ENCODE assay signal across 23 mouse cellular contexts in genomic region chr14:118686861-118687260, GRCm38 (mm10). TPM values are rescaled to one million over a fixed set of nuclear protein-coding genes. Genes with fewer than 3 reads are reported as not detected.
DNase-seq lines count a peak whose midpoint lies in the region; ATAC-seq lines count a peak whose summit lies in the region.
"Had no signal": no experiment of that assay in that cellular context is flagged by ENCODE, and none has a peak within 500 bp of the region (broad histone marks: within the 10 kb centered on the region; RNA-seq: fewer than 3 reads in every experiment).

No protein-coding gene starts in this region.

- no peaks in the 10 kb centered on the region for H3K36me3 ChIP-seq in kidney, embryonic 14.5 days (ENCODE audit: control insufficient read depth, insufficient read depth, low read length)
- no peaks in the 10 kb centered on the region for H3K36me3 ChIP-seq in limb, embryonic 12.5 days
- H3K36me3 ChIP-seq: forebrain, embryonic 15.5 days; heart, embryonic 15.5 days; liver, embryonic 15.5 days had no signal

- DNase-seq in kidney, adult 18-20 months: no peak
- DNase-seq in ES-CJ7 (ENCODE audit: low read depth, low spot score): peak; percentile 81
- peak; percentile 41 for DNase-seq in embryo, embryonic 10.5 days (ENCODE audit: low spot score)
- DNase-seq in c-Kit-positive CD71-positive TER-119-positive erythroid progenitor cells, embryonic 14.5 days (ENCODE audit: low spot score): no peak
- no peak for DNase-seq in urinary bladder, postnatal 10 days (ENCODE audit: low spot score)
- no peak for DNase-seq in frontal cortex, postnatal 10 days (ENCODE audit: low spot score in 2 of 2)
- DNase-seq: adrenal gland, postnatal 10 days; B cell, adult 2 months; cerebellum, adult 2 months; gastrocnemius, adult 2 months; heart, adult 18-20 months; lung, postnatal 10 days; right cerebral cortex, postnatal 4 days; thymus, postnatal 25 days had no signal

- no peak overlapping the region for H3K9ac ChIP-seq in kidney, embryonic 14.5 days (ENCODE audit: low read depth, low read length)
- no peak overlapping the region for H3K9ac ChIP-seq in limb, embryonic 12.5 days (replicated peaks)
- H3K9ac ChIP-seq: forebrain, embryonic 15.5 days; heart, embryonic 15.5 days; liver, embryonic 15.5 days had no signal

- peak overlapping the region; percentile 24 for H3K4me2 ChIP-seq in kidney, embryonic 14.5 days (replicated peaks; ENCODE audit: low read depth, low read length)
- H3K4me2 ChIP-seq in limb, embryonic 12.5 days: peak overlapping the region; percentile 30
- H3K4me2 ChIP-seq: forebrain, embryonic 15.5 days; heart, embryonic 15.5 days; liver, embryonic 15.5 days had no signal

- WGBS in kidney, embryonic 14.5 days: 51% methylated on average over 5 of the region's 5 CpGs
- 64% methylated on average over 5 of the region's 5 CpGs for WGBS in limb, embryonic 12.5 days

- H3K9me3 ChIP-seq in kidney, embryonic 14.5 days (ENCODE audit: control insufficient read depth, low read length): no peaks in the 10 kb centered on the region
- H3K9me3 ChIP-seq in limb, embryonic 12.5 days: no peaks in the 10 kb centered on the region
- H3K9me3 ChIP-seq: forebrain, embryonic 15.5 days; G1E; heart, embryonic 15.5 days; liver, embryonic 15.5 days had no signal

- peaks cover 7% of the 10 kb centered on the region; the same call in 1 of the 2 replicates for H3K4me1 ChIP-seq in kidney, embryonic 14.5 days (ENCODE audit: control insufficient read depth, insufficient read depth, low read length)
- H3K4me1 ChIP-seq in limb, embryonic 12.5 days (replicated peaks): peaks cover 62% of the 10 kb centered on the region
- H3K4me1 ChIP-seq: forebrain, embryonic 15.5 days had no signal

- H3K4me3 ChIP-seq in kidney, embryonic 14.5 days (ENCODE audit: low read length): 0 out of 2 replicates have a peak overlapping the region, but pooled peaks have one; percentile 4
- no peak overlapping the region for H3K4me3 ChIP-seq in limb, embryonic 12.5 days (replicated peaks)
- H3K4me3 ChIP-seq: forebrain, embryonic 15.5 days; gastrocnemius, adult 2 months; heart, embryonic 15.5 days; liver, embryonic 15.5 days; megakaryocyte, embryonic 14.5 days had no signal

- H3K27me3 ChIP-seq in kidney, embryonic 14.5 days (ENCODE audit: control insufficient read depth, insufficient read depth, low read length): no peaks in the 10 kb centered on the region
- H3K27me3 ChIP-seq in limb, embryonic 12.5 days: no peaks in the 10 kb centered on the region
- H3K27me3 ChIP-seq: forebrain, embryonic 15.5 days; heart, embryonic 15.5 days; liver, embryonic 15.5 days; megakaryocyte, embryonic 14.5 days had no signal

- peak; percentile 63 for ATAC-seq in kidney, embryonic 14.5 days (ENCODE audit: low FRiP score, low TSS enrichment)
- no peak for ATAC-seq in limb, embryonic 12.5 days (ENCODE audit: insufficient number of reproducible peaks, insufficient read depth, low FRiP score, low TSS enrichment, low read depth)
- ATAC-seq: forebrain, embryonic 15.5 days; intestine, embryonic 16.5 days; midbrain, embryonic 16.5 days had no signal

- H3K27ac ChIP-seq in kidney, embryonic 14.5 days (ENCODE audit: low read depth, low read length): peak overlapping the region; percentile 62; the same call in 1 of the 2 replicates
- H3K27ac ChIP-seq in limb, embryonic 12.5 days: peak overlapping the region; percentile 78
- H3K27ac ChIP-seq: forebrain, embryonic 15.5 days; gastrocnemius, adult 2 months; heart, embryonic 15.5 days; liver, embryonic 15.5 days had no signal

RNA-seq across cellular contexts. Expression of gene Abcc4, which starts 19.2 kb away (rescaled TPM):
- 5.4 and 12.2 TPM in 2 replicates for polyA plus RNA-seq in kidney, embryonic 14.5 days (2014; fragmentation: Nextera tagmentation; extraction: Ambion mirVana)
- 2.0 and 2.1 TPM in 2 replicates for polyA plus RNA-seq in limb, embryonic 12.5 days (2016; fragmentation: Nextera tagmentation; extraction: Ambion mirVana)

Comparison
In these comparisons a context has a peak if more than half of its experiments do, and no peak if none do; other contexts are left out.
1. DNase-seq: peak in ES-CJ7 (single experiment) and embryo, embryonic 10.5 days (single experiment); none in kidney, adult 18-20 months (single experiment), c-Kit-positive CD71-positive TER-119-positive erythroid progenitor cells, embryonic 14.5 days (single experiment), urinary bladder, postnatal 10 days (single experiment) and frontal cortex, postnatal 10 days (0 of 2).